Comparison of ENCODE assay signal across 11 mouse cellular contexts in the genomic region with DNA sequence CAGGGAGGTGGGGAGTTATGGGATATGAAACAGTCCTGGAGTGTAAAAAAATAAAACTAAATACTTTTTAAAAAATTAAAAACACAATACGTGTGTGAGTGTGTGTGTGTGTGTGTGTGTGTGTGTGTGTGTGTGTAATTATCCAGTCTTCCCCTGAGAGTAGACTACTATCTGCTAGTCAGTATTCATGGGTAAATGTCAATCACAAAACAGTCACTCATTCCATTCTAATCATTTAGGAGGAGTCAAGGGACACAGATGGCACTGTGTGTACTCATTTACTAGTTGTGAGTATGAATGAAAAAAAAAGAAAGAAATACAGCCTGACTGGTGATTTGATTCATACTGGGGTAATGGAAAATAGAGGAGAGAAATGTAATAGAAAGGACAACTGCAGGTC.
"Had no signal": no experiment of that assay in that cellular context is flagged by ENCODE, and none has a peak within 500 bp of the region (broad histone marks: within the 10 kb centered on the region; RNA-seq: fewer than 3 reads in every experiment).

No protein-coding gene starts in this region.

- DNase-seq: kidney, adult 9 months; kidney, postnatal 36 days; left cerebral cortex, postnatal 4 days; lung, adult 18-20 months; right cerebral cortex, adult 18-20 months; right cerebral cortex, postnatal 25 days; thymus, postnatal 36 days had no signal

- H3K4me2 ChIP-seq: limb, embryonic 13.5 days had no signal

- H3K9me3 ChIP-seq: limb, embryonic 13.5 days had no signal

- H3K9ac ChIP-seq: limb, embryonic 13.5 days; liver, embryonic 14.5 days had no signal

- H3K4me3 ChIP-seq: layer of hippocampus, adult 2 months; limb, embryonic 13.5 days had no signal

- H3K27me3 ChIP-seq: limb, embryonic 13.5 days had no signal

- H3K36me3 ChIP-seq: limb, embryonic 13.5 days had no signal

- H3K27ac ChIP-seq: kidney, postnatal 0 days; layer of hippocampus, adult 2 months; limb, embryonic 13.5 days; liver, embryonic 14.5 days had no signal
